Mouse (Mus musculus): Measurements from ENCODE around the gene Coq2.

The Coq2 gene

DNA sequence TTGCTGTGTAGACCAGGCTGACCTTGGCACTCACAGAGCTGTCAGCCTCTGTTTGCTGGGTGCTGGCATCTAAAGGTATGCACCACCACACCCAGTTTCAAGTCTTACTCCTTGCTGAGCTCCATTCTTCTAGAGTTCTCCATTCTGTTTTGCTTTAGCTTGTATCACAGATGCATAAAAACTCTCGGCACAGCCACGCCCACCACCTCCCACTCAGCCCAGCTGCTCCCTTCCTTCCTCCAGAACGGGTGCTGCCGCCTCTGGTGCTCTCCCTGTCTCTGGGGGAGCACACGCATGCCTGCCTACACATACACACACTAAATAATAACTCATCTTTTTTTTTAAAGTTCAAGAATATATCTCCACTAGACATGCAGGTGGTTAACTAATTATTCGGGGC lies 16.5 kb downstream of the Coq2 start:
- DNase-seq (ENCODE audit: low spot score): no peak

- DNase-seq (ENCODE audit: low spot score): no peak
Measured at GRCm38 (mm10) chr5:100656352-100656751, 18.6 kb downstream of the Coq2 start.

GRCm38 (mm10) chr5:100652327-100652726 lies 22.6 kb downstream of the Coq2 start:
- no peak for DNase-seq (ENCODE audit: low spot score)

DNA sequence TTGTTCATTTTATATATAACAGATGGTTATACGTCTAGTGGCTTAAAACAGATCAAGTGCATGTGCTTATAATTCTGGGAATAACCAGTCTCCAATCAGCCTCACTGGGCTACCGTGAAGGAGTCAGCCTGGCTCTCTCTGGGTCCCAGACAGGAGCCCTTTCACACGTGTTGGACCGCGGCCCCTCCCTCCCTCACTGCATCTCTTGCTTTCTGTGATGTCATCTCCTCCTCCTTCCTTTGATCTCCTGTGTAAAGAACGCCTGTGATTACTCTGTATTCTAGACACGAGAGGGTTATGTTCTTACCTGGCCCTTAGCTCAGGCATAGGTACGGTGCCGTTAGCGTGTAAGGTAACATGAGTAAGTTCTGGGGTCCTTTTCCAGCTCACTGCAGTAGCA lies 23.5 kb downstream of the Coq2 start:
- DNase-seq (ENCODE audit: low spot score): no peak

DNA sequence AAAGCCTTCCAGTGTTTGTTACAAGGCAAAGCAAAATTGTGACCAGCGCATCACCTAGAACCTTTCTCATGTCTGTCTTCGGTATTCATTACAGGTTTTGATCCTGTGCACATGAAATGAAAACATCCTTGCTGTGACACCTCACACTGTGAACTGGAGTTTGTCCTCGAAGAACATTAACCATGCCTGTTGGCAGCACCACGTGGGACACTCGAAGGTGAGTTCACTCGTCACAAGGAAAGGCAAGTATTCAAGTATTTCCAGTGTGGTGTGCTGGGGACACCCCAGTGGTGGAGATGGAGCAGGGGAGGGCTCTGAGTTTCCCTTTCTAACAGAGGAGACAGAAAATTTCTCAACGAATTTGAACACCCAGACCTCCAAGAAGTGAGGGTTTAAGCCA lies 24.0 kb downstream of the Coq2 start:
- no peak for DNase-seq (ENCODE audit: low spot score)

DNA sequence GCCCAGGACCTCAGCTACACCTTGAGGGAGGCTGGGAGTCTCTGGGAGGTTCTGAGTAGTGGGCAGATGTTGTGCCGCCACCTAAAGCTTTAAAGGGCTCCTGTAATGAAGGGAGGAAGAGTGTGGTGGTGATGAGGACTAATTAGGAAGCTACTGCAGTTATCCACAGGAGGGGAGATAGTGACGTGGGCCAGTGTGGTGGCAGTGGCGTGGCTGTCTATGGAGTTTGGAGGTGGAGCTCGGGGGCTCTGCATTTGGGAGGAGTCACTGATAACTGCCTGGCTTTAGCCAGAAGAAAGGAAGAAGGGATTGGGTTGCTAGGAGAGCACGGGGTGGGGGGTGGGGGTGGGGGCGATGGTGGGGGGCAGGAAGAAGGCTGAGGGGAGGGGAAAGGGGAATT lies 26.4 kb downstream of the Coq2 start:
- no peak for DNase-seq (ENCODE audit: low spot score)

GRCm38 (mm10) chr5:100648046-100648445 lies 26.9 kb downstream of the Coq2 start:
- DNase-seq (ENCODE audit: low spot score): no peak

GRCm38 (mm10) chr5:100646558-100646957 lies 28.4 kb downstream of the Coq2 start:
- no peak for DNase-seq (ENCODE audit: low spot score)

- DNase-seq (ENCODE audit: low spot score): peak; percentile 16
Measured at GRCm38 (mm10) chr5:100643991-100644535, 30.9 kb downstream of the Coq2 start.

DNA sequence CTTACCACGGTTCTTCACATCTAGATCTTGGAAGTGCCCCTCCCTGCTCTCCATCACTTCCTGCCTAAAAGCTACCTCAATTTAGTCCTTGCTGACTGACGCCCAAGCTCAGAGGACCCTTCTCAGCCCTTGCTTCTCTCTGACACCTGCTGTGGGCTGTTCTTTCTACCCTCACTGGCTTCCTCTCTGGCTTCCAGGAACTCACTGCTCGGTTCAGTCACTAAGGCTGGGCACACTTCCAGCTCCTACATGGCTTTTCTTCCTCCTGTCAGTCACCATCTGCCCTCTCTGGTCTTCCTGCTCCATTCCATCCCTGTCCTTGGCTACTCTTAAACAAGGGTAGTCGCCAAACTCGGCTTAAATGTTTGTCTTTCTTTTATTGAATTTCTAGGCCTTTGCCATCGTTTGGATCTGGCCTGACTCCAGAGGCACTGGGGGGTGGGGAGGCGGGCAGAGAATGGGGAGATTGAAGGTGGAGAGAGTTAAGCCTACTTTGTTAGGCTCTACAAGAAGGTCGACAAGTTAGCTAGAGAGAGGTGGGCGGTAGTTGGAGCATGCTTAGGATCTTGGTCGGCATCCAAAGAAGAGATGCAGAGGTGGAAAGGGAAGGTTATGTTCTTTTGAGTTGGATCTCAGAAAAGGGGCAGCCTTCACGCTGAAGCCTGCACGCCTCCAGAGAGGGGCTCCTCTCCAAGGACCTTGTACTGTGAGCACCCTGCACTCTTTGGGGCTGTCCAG lies 31.5 kb downstream of the Coq2 start:
- DNase-seq (ENCODE audit: low spot score): no peak

DNA sequence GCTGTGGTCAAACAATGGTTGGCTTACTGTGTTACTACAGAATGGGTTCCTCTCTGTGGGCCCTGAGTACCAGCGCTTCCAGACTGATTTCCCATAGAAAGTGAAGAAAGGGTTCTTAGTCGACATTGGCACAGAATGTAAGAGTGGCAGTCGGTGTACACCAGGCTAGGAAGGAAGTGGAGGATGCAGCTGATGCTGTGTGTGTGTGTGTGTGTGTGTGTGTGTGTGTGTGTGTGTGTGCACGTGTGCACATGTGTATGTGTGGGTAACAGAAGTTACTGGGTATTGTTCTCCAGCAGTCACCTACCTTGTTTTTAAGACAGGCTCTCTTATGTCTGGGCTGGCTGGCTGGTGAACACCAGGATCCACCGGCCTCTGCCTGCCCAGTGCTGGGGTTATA lies 32.6 kb downstream of the Coq2 start:
- no peak for DNase-seq (ENCODE audit: low spot score)

GRCm38 (mm10) chr5:100638483-100638882 lies 36.5 kb downstream of the Coq2 start:
- no peak for DNase-seq (ENCODE audit: low spot score)

GRCm38 (mm10) chr5:100636794-100637544 lies 38.0 kb downstream of the Coq2 start:
- no peak for DNase-seq (ENCODE audit: low spot score)

DNA sequence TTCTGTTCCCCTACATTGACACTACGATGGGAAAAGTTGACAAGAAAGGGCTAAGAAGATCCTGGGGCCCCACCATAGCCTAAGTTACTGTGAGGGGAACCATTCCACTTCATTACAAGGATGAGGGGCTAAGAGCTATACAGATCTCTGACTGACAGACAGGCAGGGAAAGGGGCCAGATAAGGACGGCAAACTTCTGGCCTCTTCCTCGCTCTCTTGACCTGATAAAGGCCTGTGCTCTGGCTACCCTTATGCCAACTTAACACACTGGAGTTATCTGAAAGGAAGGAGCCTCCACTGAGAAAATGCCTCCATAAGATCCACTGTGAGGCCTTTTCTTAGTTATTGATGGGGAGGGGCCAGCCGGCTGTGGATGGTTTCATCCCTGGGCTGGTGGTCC lies 39.0 kb downstream of the Coq2 start:
- DNase-seq (ENCODE audit: low spot score): no peak

DNA sequence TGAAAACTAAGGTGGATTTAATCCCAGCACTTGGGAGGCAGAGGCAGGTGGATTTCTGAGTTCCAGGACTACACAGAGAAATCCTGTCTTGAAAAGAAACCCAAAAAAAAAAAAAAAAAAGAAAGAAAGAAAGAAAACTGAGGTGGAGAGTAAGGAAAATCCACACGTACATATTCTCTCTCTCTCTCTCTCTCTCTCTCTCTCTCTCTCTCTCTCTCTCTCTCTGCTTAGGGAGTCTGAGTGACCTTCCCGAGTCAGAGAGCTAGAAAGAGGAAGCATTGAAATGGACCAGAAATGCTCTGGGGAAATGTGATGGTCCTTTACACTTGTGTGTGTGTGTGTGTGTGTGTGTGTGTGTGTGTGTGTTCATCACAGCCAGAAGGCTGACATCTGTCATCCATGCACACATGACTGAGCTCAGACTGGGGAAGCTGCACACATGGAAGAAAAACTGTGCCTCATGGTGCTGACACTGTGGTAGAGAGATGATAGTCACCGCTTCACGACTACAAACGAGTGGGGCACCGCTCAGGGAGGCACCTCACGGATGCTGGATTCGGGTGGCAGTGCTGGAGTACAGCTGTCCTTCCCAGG lies 40.0 kb downstream of the Coq2 start:
- DNase-seq (ENCODE audit: low spot score): no peak

DNA sequence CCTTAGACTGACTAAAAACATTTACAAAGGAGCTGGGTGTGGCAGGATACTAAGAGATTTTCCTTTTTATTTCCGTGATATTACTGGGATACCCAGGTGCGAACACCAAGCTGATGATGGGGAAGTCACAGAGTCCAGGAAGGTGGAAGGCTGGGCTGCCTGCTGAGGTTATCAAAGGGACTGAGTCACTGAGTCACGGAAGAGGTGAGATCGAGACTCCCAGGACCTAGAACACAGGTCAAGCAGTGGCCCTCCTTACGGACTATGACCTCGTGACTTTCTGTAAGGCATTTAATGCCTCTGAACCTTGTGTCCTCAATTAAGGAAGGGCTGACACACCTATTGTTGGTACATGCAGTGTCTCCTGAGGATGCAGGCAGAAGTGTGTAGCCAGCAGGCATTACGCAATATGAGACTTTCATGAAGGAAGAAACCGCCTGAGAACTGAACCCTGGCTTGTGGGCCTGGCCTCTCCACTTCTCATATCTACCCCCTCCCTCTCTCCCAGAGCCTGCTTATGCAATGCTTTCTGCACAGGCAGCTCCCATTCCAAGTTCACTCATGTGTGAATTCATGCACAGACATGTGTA lies 42.3 kb downstream of the Coq2 start:
- DNase-seq (ENCODE audit: low spot score): no peak

- no peak for DNase-seq (ENCODE audit: low spot score)
Measured at GRCm38 (mm10) chr5:100628807-100629206, 46.1 kb downstream of the Coq2 start.

GRCm38 (mm10) chr5:100626526-100626925 lies 48.4 kb downstream of the Coq2 start:
- DNase-seq (ENCODE audit: low spot score): no peak

DNA sequence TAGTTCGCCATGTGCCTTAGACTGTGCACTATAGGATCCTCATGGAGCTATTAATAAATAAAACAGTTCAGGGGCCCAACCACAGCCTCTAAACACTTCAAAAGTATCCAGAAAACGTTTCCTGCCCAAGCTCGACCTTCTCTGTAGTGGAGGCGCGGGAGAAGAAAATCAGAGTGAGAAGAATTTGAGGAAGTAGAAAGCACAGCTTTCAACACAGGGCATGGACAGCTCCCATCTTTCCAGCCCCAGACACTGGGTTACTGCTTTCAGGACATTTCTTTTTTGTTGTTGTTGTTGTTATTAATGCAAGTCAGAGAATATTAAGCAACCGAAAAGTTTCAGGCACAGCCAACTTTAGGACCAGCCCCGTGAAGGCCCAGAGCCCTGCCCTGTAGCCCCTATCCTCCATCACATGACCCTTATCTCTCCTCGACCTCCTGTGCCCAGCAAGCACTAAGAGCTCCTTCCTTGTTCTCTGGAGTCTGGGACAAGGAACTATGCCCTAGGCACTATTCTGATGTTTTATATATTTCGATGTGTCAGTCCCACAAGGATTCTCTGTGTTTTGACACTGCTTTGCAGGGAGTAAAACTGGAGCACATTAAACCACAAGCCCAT lies 50.1 kb downstream of the Coq2 start:
- no peak for DNase-seq (ENCODE audit: low spot score)

- DNase-seq (ENCODE audit: low spot score): no peak
Measured at GRCm38 (mm10) chr5:100622509-100623163, 52.3 kb downstream of the Coq2 start.

DNA sequence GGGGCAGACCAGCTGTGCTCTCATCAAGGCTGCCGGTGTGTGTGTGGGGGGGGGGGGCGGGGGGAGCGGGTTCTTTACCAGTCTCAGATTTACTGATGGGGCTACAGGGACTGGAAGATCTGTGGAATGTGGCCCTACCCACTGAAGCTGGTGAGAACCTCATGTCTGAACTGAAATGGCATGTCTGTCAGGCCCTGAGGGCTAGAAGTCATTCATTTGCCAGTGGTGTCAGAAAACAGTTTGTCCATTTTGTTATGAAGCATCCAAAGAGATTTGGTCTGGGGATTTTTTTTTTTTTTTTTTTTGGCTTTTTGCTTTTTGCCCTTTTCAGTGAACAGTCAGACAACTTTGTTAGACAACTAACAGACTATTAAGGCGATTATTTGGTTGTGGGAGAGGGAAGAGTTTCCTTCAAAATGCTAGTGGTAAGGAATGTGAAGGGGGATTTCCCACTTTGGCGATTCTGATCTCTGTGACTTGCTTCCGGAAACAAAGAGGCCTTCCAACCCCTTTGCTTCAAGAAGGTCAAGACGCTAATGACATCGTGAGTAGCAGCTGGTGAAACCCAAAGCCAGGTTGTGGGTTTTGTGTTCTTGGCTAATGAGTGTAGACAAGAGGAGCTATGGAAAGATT lies 52.9 kb downstream of the Coq2 start:
- no peak for DNase-seq (ENCODE audit: low spot score)
